Mouse (Mus musculus): ENCODE measurements around the gene Fgd1. TPM values are rescaled to one million over a fixed set of nuclear protein-coding genes. Genes with fewer than 3 reads are reported as not detected.

Fgd1 gene
- 2.5 TPM for polyA plus RNA-seq (2014; fragmentation: Illumina TruSeq; extraction: RNeasy Lipid Tissue Mini Kit (QIAGEN cat#74804); ENCODE audit: insufficient read depth, low read depth, low replicate concordance)

DNA sequence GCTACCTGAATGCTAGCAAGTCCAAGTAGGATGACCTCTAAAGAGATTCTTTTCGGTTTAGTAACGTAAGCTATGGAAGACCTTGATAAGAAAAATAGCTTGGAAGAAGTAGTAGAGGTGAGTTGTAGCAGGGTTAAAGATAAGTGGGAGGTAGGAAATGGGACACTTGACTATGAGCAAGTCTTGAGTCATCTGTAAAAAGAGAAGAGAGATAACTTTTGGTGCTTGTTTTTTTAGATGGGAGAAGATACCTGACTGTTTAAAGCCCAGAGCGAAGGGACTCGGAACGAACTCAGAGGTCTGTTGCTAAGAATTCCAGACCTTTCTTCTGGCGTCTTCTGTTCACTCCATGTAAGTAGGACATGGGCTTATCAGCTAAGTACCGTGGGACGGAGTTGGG is at the start of gene Fgd1:
TSS of gene Fgd1 (plus strand) at position 301 of the 400 bp plus-strand sequence.

DNA sequence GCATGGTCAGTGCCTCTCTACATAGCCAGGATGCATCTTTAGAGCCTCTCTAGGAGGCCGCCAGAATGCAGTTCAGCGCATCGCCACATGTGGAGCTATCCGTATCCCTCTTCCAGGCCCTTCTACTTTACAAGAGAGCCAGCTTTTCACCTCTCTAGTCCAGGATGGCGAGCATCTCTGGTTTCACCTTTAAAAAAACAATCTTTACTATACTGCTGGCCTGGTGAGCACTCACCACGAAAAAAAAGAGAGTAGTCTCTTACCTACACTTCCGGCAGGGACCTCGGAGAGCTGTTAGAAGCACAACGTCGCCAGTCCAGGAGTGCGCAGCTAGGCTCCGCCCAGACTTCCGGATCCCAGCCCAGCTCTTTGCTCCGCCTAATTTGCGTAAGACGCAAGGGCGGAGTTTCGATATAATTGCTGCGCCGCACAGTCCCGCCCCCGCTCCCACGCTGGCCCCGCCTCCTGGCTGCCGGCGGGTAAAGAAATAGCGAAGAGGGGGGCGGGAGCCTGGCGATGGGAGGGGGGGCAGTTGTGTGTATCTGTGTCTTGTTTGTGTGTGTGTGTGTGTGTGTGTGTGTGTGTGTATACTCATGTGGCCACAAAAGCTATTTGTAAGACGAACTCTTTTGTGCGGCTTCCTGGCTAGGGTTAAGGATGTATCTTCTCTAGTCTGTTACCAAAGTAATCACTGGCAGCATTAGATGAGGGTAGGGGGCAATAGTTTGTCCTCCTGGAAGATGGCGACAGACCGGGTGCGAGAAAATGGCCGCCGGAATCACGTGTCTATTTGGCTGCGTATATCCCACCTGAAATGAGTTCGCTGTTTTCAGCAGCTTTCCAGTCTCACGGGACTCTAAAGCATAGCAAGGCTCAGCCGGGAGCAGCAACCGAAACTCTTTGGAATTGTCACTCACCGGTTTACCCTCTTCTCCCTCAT is 28.7 kb upstream of the Fgd1 start, which contains the start of gene Gnl3l:
TSS of gene Gnl3l (minus strand) at position 385 of the 940 bp plus-strand sequence.

DNA sequence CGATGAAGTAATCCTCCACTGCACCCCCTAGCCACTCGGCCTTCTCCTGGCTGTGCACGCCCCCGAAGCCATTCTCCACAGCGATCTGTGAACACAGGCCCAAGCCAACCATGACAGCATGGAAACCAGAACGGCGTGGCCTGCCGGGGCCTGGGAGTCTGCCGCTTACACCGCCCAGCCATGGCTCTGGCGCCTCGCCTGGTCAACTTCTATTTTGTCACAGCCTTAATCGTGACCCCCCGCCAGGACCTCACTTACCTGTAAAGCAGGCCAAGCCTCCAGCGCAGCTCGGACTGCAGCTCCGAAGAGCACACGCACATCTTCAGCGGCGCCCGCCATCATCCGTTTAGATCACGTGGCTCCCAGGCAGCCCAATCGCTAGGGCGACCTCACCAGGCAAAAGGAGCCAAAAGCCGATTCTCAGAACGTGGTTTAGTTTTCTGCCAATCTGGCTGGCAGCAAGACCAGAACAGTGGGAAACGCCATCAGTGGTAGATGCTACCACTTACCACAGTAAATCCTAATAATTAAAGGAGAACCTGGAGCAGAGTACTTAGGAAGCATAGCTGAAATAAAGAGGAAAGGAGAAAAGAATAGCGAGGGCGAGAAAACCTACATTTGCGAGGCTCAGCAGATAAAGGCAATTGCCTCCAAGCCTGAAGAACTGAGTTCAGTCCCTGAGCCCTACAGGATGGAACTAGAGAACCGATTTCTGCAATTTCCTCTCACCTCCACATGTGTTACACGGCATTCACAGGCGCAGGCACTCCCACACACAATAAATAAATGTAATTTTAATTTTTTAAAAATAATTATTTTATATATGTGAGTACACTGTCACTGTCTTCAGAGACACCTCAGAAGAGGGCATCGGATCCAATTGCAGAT is 50.5 kb downstream of the Fgd1 start, which contains the start of gene Tsr2:
TSS of gene Tsr2 (minus strand) at position 373 of the 888 bp plus-strand sequence.

Other genes starting within 250 kb of the Fgd1 start
- 33.9 TPM for gene Maged2, start 231.8 kb upstream of the Fgd1 start, polyA plus RNA-seq (2014; fragmentation: Illumina TruSeq; extraction: RNeasy Lipid Tissue Mini Kit (QIAGEN cat#74804); ENCODE audit: insufficient read depth, low read depth, low replicate concordance)
- 7.7 TPM for gene Gnl3l, start 28.8 kb upstream of the Fgd1 start, polyA plus RNA-seq (2014; fragmentation: Illumina TruSeq; extraction: RNeasy Lipid Tissue Mini Kit (QIAGEN cat#74804); ENCODE audit: insufficient read depth, low read depth, low replicate concordance)
- gene Tsr2, start 50.4 kb downstream of the Fgd1 start, polyA plus RNA-seq (2014; fragmentation: Illumina TruSeq; extraction: RNeasy Lipid Tissue Mini Kit (QIAGEN cat#74804); ENCODE audit: insufficient read depth, low read depth, low replicate concordance), result 21.1 TPM
- not detected for gene Wnk3, start 151.9 kb downstream of the Fgd1 start, polyA plus RNA-seq (2014; fragmentation: Illumina TruSeq; extraction: RNeasy Lipid Tissue Mini Kit (QIAGEN cat#74804); ENCODE audit: insufficient read depth, low read depth, low replicate concordance)